Mouse (Mus musculus): Measurements from ENCODE around the gene Rnf217.

Gene Rnf217

DNA sequence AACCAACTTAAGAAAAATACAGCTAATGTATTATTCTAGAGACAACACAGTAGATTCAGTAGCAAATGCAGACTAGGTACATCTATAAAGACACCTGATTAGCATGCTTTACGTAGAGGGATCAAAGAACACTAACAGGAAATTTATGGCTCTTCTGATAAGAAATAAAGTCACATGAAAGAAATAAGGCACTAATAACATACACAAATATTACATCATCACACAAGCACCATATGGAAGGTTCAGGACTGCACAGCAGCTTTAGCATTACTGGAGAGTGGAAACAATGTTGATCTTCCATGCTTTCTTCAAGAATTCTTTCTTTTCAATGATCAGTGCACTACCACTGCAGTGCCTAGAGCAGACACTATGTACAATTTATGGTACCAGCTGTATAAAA lies 114.7 kb downstream of the Rnf217 start:
- DNase-seq: no peak

DNA sequence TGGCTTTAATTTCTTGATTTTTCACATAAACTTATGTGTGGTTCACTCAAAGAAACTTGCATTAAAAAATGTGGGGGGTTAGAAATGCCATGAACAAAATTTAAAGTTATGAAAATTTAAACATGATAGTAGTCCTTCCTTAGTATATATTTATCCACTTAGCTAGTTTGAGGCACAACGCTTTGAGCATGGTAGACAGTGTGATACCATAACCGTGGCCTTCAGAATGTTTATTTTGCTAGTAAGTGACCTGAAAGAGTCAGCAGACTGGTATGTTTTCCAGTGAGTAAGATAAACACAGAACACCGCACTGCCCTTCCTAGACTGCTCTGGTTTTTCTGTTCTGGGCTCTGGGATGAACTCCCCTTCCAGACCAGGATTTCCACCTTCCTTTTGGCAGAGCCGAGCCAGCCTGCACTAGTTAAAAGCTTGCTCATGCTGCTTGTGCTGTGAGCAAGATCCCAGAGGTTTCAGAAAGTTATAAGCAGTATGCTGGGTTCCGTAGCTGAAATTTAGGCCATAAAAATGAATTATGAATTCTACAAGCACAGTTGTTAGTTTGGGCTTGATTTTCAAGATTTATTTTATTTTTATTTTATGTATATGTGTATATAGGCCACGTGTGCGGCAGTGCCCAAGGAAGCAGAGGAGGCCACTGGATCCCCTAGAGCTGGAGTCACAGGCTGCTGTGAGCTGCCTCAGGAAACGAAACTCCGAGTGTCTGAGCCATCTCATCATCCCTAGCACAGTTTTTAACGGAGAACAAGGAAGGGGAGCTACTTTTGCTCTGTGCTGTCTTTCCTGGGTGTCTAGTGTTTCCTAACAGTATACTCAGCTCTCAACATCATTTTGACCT lies 141.7 kb downstream of the Rnf217 start:
- DNase-seq: no peak

DNA sequence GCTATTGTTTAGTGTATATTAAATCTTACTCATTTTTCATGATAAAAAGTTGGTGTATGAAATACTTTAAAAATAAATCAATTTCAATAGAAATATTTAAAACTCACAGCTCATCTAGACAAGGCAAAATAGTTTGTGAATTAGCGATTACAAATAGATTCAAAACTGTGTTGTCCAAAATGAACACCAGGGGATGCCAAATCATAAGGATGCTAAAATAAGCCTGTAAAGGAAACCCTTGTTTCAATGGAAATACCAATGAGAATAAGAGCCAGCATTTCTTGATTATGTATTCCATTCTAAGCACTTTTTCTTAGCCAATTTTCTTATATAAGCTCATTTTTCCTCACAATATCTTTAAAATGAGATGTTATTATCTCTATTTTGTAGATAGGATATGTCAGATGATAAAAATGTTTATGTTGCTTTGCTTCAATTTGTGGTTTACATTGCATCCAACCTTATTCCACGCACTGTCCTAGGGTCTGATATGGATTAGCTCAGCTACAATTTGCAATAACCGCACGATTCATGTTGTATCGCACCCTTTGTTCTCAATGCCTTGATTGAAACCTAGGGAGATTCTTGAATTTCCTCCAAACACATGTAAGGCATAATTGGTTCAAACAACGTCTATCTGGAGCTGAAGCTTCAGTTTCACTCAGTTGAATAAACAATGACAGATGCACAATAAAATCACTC lies 143.0 kb downstream of the Rnf217 start:
- peak; percentile 47 for DNase-seq

DNA sequence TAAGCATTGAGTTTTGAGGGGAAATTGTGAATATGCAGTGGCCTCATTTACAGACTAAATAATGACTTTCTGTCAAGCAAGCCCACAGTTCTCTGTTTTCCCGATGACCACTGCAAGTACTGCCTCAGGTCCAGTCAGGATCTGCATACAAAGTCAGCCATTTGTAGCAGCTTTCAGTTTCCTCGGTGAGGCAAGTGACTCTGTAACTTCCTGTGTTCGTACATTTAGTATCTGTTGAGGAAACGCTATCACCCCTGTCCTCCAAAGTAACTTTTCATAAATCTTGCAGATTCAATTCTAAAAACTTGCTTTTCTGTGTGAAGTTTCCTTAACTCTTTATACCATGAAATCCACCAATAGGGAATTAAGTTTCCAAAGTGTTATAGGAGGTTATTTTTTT lies 143.6 kb downstream of the Rnf217 start:
- no peak for DNase-seq

DNA sequence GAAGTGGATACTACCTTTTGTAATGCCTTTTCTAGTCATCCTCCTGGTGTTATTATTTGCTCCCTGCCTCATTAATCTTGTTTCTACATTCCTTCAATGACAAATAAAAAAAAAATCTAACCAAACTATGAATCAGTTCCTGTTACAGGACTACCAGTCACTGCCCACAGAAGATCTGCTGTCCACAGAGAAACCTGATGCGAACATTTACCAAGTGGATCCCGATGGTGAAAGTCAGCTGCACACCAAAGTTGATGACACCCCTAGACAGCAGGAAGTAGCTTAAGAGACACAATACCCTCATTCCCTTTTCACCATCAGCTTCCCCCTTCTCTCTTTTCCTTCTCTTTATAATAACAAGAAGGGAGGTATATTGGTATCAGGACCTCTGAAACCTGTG lies 145.9 kb downstream of the Rnf217 start:
- no peak for DNase-seq

DNA sequence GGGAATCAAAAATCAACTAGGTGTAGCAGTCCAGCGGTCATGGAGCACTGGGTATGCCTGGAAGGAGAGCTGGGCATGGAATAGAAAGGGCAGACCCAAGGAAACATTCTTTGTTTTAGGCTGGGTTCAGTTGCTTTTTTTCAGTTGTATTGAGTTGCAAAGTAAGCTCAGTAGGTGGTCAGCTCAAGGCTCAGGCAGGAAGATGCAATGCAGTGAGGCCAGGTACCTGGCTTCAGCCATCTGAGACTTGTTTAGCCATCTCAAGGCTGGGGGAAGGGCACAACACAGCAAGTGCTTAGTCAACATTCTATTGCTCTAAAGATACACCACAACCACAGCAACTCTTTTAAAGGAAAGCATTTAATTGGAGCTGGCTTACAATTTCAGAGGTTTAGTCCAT lies 152.2 kb downstream of the Rnf217 start:
- DNase-seq: no peak

DNA sequence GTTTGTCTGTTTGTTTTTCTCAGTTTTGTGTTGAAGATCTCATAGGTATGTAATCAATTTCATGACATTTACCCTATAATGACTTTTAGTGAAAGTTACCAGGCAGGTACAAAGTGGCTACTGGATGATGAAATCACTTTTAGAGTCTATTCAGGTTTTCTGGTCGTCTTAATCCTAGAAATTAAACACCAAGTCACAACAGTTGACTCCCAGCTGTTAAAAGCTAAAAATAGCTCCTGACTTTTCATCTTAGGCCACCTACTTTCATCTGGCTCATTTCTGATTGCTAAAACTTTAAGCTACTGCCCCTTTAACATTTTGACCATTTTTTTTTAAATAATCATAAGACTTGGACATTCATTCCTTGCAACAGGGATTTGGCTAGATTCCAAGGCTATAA lies 161.9 kb downstream of the Rnf217 start:
- no peak for DNase-seq

DNA sequence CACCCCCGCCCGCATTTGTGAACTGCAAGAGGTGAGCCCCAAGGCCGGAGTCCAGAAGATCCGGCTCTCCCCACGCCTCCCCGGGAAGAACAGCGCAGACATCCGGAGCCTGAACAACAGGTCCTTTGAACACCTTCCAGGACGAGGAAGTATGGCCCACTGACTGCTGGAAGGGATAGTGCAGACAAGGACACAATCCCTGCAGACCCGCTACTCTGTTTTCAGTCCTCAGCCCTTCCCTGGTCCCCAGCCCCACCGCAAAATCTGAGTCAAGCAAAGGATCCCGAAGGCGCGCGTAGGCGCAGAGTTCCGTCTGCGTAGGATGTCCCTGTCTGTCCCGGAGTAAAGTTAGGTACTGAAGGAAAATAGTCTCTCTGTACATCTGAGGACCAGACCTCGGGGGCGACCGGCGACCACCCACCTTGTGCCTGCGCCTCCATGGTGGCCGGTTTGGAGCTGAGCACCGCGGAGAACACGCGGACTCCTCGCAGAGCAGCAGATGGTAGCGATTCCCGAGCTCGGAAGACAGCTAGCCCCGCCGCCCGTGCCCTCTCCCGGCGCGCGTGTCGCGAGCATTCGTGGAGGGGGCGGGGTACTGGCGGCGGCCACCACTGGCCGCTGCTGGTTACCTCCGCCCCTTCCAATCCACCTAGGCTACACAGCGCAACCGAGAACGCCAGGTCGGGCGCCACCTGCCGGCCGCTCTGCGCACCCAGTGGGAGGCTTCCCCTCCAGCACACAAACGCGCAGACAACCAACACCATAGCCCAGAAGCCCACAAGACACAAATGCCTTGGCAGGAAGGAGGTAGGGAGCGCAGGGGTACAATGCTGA lies 163.5 kb downstream of the Rnf217 start, which contains the start of gene Tpd52l1:
Tpd52l1 (minus strand) TSS at position 668 of the 834 bp plus-strand sequence.
- peak; percentile 82 for DNase-seq

DNA sequence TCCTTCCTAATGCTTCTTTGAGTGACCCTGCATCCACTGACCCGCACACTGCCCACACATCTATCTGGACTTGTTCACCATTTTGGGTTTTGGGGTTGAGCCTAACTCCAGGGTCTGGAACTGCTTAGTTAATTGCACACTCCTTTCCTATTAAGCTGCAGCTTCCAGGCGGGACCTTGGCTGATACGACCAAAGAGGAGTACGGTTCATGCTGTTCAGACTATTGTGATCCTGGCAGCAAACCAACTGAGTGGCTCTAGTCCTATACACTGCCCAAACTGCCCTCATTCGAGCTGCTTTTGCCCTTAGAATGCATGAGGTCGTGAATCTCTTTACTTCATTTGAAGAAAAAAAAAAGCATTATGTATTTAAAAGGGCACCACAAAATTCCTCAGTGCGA lies 164.8 kb downstream of the Rnf217 start:
- no peak for DNase-seq

Measured in lung, postnatal 36 days (tissue).